Mouse (Mus musculus): ENCODE data around the gene Myt1l. TPM values are rescaled to one million over a fixed set of nuclear protein-coding genes. Genes with fewer than 3 reads are reported as not detected.

Gene Myt1l
- polyA plus RNA-seq, 1 experiment from 2014 or later, result 265 TPM

DNA sequence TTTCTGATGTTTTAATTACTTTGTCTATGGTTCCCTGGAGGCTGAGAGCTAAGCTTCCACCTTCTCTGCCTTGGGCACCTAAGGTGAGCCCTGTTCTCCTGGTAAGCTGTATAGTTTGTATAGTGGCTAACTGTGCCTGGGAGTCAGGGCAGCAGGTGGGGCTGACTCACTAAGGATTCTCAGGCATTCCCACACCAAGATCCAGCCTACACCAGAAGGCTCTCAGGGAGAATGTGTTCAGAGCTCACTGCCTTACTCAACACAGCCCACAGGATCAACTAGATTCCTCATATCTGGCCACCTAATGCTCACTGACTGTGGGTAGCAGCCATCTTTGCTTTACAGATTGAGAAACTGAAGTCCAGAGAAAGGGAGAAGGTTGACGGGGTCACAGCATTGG, 404.8 kb downstream of the Myt1l start:
- 100% methylated on average over 1 of the region's 1 CpGs for WGBS

DNA sequence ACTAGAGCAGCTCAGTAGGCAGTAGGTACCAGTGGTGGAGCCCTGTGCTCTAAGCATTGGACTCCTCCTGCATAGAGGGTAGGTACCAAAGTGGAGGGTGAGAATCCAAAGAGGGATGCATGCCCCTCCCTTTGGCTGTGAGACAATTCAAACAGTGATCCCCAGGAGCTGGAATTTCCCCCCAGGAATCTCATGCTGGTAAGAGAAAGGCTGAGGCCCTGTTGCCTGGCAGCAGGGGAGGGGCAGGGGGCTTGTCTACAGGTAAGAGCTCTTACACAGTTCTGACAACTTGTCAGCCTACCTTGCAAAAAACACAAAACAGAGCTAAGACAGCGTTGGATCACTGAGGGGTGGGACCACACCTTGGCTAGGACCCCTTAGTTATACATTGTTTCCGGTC, 405.3 kb downstream of the Myt1l start:
- WGBS, result 76% methylated on average over 2 of the region's 2 CpGs
- no peak for ATAC-seq (ENCODE audit: low read depth)
- Histone ChIP-seq H3K36me3 (ENCODE audit: control insufficient read depth, insufficient read depth, low read length) (no peaks in the 10 kb centered on the region; the same call in 1 of the 2 replicates), H3K27me3 (ENCODE audit: control insufficient read depth, insufficient read depth, low read length) (no peaks in the 10 kb centered on the region), H3K4me2 (ENCODE audit: low read depth, low read length) (no peak overlapping the region), H3K27ac (ENCODE audit: low read depth, low read length) (no peak overlapping the region), H3K9me3 (ENCODE audit: control insufficient read depth, low read length) (no peaks in the 10 kb centered on the region), H3K4me3 (ENCODE audit: low read depth, low read length) (no peak overlapping the region), H3K4me1 (ENCODE audit: control insufficient read depth, insufficient read depth, low read length) (peaks cover 5% of the 10 kb centered on the region; the same call in 1 of the 2 replicates), H3K9ac (replicated peaks; ENCODE audit: low read depth, low read length) (no peak overlapping the region)

More for the DNA sequence above, 404.8 kb downstream of the Myt1l start:
- Histone ChIP-seq H3K9ac (replicated peaks; ENCODE audit: low read depth, low read length) (no peak overlapping the region), H3K36me3 (ENCODE audit: control insufficient read depth, insufficient read depth, low read length) (no peaks in the 10 kb centered on the region; the same call in 1 of the 2 replicates), H3K9me3 (ENCODE audit: control insufficient read depth, low read length) (no peaks in the 10 kb centered on the region), H3K27ac (ENCODE audit: low read depth, low read length) (no peak overlapping the region), H3K4me3 (ENCODE audit: low read depth, low read length) (no peak overlapping the region), H3K4me2 (ENCODE audit: low read depth, low read length) (no peak overlapping the region), H3K4me1 (ENCODE audit: control insufficient read depth, insufficient read depth, low read length) (peaks cover 5% of the 10 kb centered on the region; the same call in 1 of the 2 replicates), H3K27me3 (ENCODE audit: control insufficient read depth, insufficient read depth, low read length) (no peaks in the 10 kb centered on the region)
- ATAC-seq (ENCODE audit: low read depth), result no peak

DNA sequence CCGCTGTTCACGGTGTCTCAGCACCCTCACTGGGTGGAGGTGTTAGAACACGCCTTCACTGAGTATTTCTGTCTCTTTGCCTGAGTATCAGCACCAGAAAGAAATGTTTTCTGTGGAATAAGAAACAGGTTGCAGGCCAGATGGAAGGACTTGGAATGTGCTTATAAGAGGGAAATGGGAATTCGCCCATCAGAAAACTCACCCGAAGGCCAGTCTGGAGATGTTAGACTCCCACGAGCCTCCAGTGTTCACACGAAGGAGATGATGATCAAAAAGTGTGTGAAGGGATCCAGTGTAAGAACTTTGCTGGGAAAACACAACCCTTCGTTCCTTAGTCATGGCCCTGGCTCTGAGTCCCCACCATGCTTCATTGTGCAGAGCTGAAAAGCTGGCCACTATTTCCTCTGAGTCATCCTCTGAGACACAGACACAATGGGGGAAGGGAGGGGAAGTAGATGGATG, 406.0 kb downstream of the Myt1l start:
- no peak overlapping the region for H3K27ac ChIP-seq (ENCODE audit: low read depth, low read length)
- 75% methylated on average over 8 of the region's 8 CpGs for WGBS
- no peaks in the 10 kb centered on the region for H3K9me3 ChIP-seq (ENCODE audit: control insufficient read depth, low read length)
- H3K4me2 ChIP-seq (ENCODE audit: low read depth, low read length), result no peak overlapping the region
- no peak for ATAC-seq (ENCODE audit: low read depth)
- no peak overlapping the region for H3K9ac ChIP-seq (replicated peaks; ENCODE audit: low read depth, low read length)
- H3K36me3 ChIP-seq (ENCODE audit: control insufficient read depth, insufficient read depth, low read length), result no peaks in the 10 kb centered on the region
- H3K4me1 ChIP-seq (ENCODE audit: control insufficient read depth, insufficient read depth, low read length), result peaks cover 9% of the 10 kb centered on the region
- no peaks in the 10 kb centered on the region for H3K27me3 ChIP-seq (ENCODE audit: control insufficient read depth, insufficient read depth, low read length)
- no peak overlapping the region for H3K4me3 ChIP-seq (ENCODE audit: low read depth, low read length)

DNA sequence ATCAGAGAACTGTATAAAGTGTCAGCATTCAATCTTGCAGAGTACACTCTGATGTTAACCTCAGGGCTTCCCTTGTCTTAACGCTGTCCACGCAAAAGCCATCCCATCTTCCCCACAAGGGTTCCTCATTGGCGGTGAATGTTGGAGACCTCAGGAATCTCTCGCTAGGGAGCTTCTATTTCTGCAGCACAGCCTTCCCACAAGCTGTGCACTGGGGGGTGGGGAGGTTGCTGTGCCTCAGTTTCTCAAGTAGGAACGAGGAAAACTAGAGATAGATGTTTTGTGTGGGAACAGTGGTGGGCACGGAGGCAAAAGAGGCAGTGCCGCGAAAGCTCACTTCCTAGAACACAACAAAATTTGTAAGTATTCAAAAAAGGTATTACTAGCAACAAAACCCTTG, 409.1 kb downstream of the Myt1l start, which contains the start of gene Pxdn:
Gene Pxdn, plus strand, starts transcription at position 301 of the 400 bp plus-strand sequence.
- Histone ChIP-seq H3K36me3 (ENCODE audit: control insufficient read depth, insufficient read depth, low read length) (no peaks in the 10 kb centered on the region), H3K4me1 (ENCODE audit: control insufficient read depth, insufficient read depth, low read length) (peaks cover 32% of the 10 kb centered on the region), H3K27me3 (ENCODE audit: control insufficient read depth, insufficient read depth, low read length) (no peaks in the 10 kb centered on the region), H3K9me3 (ENCODE audit: control insufficient read depth, low read length) (no peaks in the 10 kb centered on the region), H3K9ac (replicated peaks; ENCODE audit: low read depth, low read length) (peak within 1 kb of the TSS; percentile 90), H3K4me2 (ENCODE audit: low read depth, low read length) (peak within 1 kb of the TSS; percentile 95), H3K4me3 (ENCODE audit: low read depth, low read length) (peak within 1 kb of the TSS; percentile 73), H3K27ac (ENCODE audit: low read depth, low read length) (peak within 1 kb of the TSS; percentile 83)
- ATAC-seq (ENCODE audit: low read depth), result no peak
- 31% methylated on average over 8 of the region's 8 CpGs for WGBS

DNA sequence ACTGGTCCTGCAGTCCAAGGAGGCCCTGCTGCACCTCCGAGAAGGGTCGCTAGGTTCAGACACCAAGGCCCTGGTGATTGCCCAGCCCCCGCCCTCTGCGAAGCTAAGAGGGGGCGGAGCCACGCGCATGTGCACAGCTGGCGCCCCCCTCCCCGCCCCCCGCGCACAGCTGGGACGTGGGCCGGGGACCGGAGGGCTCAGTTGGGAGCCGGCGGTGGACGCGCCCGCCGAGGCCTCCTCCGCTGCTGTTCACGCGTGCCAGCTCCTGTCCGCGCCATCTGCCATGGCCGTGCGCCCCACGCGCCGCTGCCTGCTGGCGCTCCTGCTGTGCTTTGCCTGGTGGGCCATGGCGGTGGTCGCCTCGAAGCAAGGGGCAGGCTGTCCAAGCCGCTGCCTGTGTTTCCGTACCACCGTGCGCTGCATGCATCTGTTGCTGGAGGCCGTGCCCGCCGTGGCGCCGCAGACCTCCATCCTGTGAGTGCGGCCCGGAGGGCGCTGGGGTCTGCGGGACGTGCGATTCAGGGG, 409.7 kb downstream of the Myt1l start:
- Histone ChIP-seq H3K4me3 (ENCODE audit: low read depth, low read length) (peak overlapping the region; percentile 73), H3K9me3 (ENCODE audit: control insufficient read depth, low read length) (no peaks in the 10 kb centered on the region), H3K27me3 (ENCODE audit: control insufficient read depth, insufficient read depth, low read length) (no peaks in the 10 kb centered on the region), H3K4me1 (ENCODE audit: control insufficient read depth, insufficient read depth, low read length) (peaks cover 32% of the 10 kb centered on the region), H3K27ac (ENCODE audit: low read depth, low read length) (peak overlapping the region; percentile 83), H3K9ac (replicated peaks; ENCODE audit: low read depth, low read length) (peak overlapping the region; percentile 90), H3K4me2 (ENCODE audit: low read depth, low read length) (peak overlapping the region; percentile 95), H3K36me3 (ENCODE audit: control insufficient read depth, insufficient read depth, low read length) (no peaks in the 10 kb centered on the region)
- peak; percentile 89 for ATAC-seq (ENCODE audit: low read depth)
- WGBS, result under 1% methylated on average over 40 of the region's 49 CpGs

DNA sequence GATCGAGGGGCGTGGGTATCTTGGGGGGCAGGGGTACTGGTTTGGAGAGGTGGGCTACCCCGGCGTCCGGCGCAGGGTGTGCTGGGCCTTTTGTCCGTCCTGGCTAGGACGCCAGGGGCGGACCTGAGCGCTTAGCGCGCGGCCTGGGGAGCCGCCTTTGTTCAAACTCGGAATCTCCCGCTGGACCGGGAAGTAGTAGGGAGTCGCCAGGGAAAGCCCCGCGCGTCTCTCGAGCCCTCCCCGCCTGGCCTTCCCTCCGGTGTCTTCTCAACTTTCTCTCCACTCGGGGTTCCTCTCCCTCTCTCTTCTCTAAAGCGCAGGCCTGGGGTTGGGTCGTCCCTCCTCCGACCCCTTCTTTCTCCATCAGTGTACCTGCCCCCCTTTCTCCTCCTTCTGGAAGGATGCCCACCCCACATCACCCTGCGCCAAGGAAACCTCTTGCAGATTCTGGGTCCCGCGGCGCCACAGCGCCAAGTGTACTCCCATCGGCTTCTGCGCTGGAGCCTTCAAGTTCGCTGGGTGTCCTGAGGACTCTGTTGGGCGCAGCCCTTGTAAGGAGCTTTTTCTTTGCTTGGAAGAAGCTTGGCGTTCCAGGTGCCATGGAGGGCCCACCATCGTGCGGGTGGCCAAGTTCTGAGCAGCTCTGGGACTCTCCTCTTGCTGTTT, 410.3 kb downstream of the Myt1l start:
- Histone ChIP-seq H3K9ac (replicated peaks; ENCODE audit: low read depth, low read length) (peak overlapping the region; percentile 90), H3K27ac (ENCODE audit: low read depth, low read length) (peak overlapping the region; percentile 83), H3K4me3 (ENCODE audit: low read depth, low read length) (peak overlapping the region; percentile 73), H3K4me2 (ENCODE audit: low read depth, low read length) (peak overlapping the region; percentile 95), H3K4me1 (ENCODE audit: control insufficient read depth, insufficient read depth, low read length) (peaks cover 32% of the 10 kb centered on the region), H3K9me3 (ENCODE audit: control insufficient read depth, low read length) (no peaks in the 10 kb centered on the region), H3K36me3 (ENCODE audit: control insufficient read depth, insufficient read depth, low read length) (no peaks in the 10 kb centered on the region), H3K27me3 (ENCODE audit: control insufficient read depth, insufficient read depth, low read length) (no peaks in the 10 kb centered on the region)
- peak; percentile 75 for ATAC-seq (ENCODE audit: low read depth)
- WGBS, result under 1% methylated on average over 40 of the region's 40 CpGs

DNA sequence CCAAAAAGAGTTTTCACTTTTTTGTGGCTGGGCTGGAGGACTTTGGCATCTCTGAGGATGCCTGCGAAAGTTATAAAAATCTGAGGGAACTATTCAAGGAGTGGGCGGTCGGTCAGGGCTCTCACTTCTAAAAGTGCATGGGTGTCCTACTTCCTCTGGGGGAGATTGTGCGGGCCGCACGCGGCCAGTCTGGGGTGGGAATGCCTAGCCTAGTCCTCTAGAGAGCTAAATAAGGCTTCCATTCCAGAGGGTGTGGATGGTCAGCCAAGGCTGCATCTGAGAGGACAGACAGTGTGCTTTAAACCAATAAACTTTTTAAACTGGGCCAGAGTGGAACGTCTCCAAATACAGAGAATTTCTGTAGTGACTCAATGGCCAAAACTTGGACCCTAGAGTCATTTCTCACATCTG, 411.1 kb downstream of the Myt1l start:
- H3K27ac ChIP-seq (ENCODE audit: low read depth, low read length), result no peak overlapping the region
- no peaks in the 10 kb centered on the region for H3K27me3 ChIP-seq (ENCODE audit: control insufficient read depth, insufficient read depth, low read length)
- H3K4me1 ChIP-seq (ENCODE audit: control insufficient read depth, insufficient read depth, low read length), result peaks cover 32% of the 10 kb centered on the region
- no peak for ATAC-seq (ENCODE audit: low read depth)
- H3K9me3 ChIP-seq (ENCODE audit: control insufficient read depth, low read length), result no peaks in the 10 kb centered on the region
- H3K4me3 ChIP-seq (ENCODE audit: low read depth, low read length), result peak overlapping the region; percentile 73
- H3K9ac ChIP-seq (replicated peaks; ENCODE audit: low read depth, low read length), result peak overlapping the region; percentile 90
- no peaks in the 10 kb centered on the region for H3K36me3 ChIP-seq (ENCODE audit: control insufficient read depth, insufficient read depth, low read length)
- 6% methylated on average over 8 of the region's 8 CpGs for WGBS
- peak overlapping the region; percentile 95 for H3K4me2 ChIP-seq (ENCODE audit: low read depth, low read length)

DNA sequence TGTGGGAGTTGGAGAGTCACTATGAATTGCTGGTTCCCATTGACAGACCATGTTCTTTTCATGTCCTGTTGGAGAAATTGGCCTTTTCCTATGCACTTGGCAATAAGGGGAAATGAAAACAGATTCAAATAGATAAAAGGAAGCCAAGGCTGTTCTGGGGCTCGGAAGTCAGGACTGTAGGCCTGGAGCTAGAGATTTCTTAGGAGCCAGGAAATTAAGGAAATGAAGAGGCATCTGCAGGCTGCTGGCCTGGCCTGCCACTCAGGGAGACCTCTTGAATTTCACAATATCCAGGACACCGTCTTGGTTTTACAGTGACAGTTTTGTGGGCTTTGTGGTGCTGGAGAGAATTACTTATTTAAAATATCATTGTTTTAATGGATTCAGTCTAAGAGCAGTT, 414.3 kb downstream of the Myt1l start:
- Histone ChIP-seq H3K4me1 (ENCODE audit: control insufficient read depth, insufficient read depth, low read length) (peaks cover 31% of the 10 kb centered on the region), H3K27me3 (ENCODE audit: control insufficient read depth, insufficient read depth, low read length) (no peaks in the 10 kb centered on the region), H3K9me3 (ENCODE audit: control insufficient read depth, low read length) (no peaks in the 10 kb centered on the region), H3K4me3 (ENCODE audit: low read depth, low read length) (no peak overlapping the region), H3K9ac (replicated peaks; ENCODE audit: low read depth, low read length) (no peak overlapping the region), H3K36me3 (ENCODE audit: control insufficient read depth, insufficient read depth, low read length) (no peaks in the 10 kb centered on the region), H3K27ac (ENCODE audit: low read depth, low read length) (no peak overlapping the region), H3K4me2 (ENCODE audit: low read depth, low read length) (no peak overlapping the region)
- WGBS, result 93% methylated on average over 2 of the region's 2 CpGs
- ATAC-seq (ENCODE audit: low read depth), result no peak

DNA sequence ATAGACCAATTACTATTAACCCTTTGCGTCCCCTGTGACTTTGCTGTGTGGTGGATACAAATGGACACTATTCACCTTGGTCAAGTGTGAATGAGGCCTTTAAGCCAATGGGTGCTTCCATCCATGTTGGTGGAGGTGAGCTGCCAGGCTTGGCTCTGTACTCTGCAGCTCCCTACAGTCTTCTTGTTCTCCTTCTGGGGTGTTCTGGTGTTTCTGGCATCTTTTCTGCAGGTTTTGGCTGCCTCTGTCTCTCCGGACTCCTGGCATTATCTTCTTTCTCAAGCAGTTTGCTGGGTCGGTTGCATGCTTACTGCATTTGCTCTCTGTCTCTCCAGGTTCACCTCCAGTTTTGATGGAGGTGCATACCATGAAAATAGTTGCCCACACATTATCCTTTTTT, 416.5 kb downstream of the Myt1l start:
- Histone ChIP-seq H3K4me2 (ENCODE audit: low read depth, low read length) (no peak overlapping the region), H3K4me3 (ENCODE audit: low read depth, low read length) (no peak overlapping the region), H3K27ac (ENCODE audit: low read depth, low read length) (no peak overlapping the region), H3K9me3 (ENCODE audit: control insufficient read depth, low read length) (no peaks in the 10 kb centered on the region), H3K9ac (replicated peaks; ENCODE audit: low read depth, low read length) (no peak overlapping the region), H3K36me3 (ENCODE audit: control insufficient read depth, insufficient read depth, low read length) (no peaks in the 10 kb centered on the region), H3K27me3 (ENCODE audit: control insufficient read depth, insufficient read depth, low read length) (no peaks in the 10 kb centered on the region), H3K4me1 (ENCODE audit: control insufficient read depth, insufficient read depth, low read length) (peaks cover 17% of the 10 kb centered on the region)
- no peak for ATAC-seq (ENCODE audit: low read depth)
- 90% methylated on average over 3 of the region's 3 CpGs for WGBS
